Mouse (Mus musculus): Measurements from ENCODE around the gene Extl2.

The Extl2 gene

DNA sequence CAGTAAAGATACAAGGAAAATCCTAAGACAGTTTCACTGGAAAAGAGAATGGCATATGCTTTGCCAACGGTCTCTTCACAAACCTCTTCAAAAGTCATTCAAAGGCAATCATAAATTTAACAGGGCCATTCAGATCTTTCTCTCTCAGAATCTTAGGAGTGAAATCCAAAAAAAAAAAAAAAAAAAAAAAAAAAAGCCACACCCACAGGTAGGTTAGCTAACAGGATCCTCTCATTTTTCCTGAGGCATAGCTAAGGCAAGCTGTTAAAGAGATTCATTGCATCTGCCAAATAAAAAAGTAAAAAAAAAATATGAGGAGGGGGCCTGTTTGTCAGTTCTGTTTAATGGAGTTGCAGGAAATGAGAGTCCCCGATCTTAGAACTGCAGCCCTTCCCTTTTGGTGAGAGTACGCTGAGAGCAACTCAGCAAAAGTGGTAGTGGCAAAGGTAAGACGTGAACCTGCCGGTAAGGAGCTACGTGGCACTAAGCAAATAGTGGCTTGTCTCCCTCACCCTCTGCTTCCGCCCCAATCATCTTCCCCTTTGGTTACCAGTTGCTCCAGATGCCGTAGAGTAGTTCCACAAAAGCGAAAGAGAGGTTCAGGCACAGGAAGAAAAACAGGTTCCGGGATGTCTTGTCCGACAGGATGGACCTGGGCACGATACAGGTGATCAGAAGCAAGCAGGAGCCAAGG, 831 bp upstream of the Extl2 start:
- in situ Hi-C loops (cut with MboI, MseI): loop anchor here (25.0 kb wide), 1 partner anchor 506 kb away; the partner anchor contains the start of genes Dbt and Rtca

DNA sequence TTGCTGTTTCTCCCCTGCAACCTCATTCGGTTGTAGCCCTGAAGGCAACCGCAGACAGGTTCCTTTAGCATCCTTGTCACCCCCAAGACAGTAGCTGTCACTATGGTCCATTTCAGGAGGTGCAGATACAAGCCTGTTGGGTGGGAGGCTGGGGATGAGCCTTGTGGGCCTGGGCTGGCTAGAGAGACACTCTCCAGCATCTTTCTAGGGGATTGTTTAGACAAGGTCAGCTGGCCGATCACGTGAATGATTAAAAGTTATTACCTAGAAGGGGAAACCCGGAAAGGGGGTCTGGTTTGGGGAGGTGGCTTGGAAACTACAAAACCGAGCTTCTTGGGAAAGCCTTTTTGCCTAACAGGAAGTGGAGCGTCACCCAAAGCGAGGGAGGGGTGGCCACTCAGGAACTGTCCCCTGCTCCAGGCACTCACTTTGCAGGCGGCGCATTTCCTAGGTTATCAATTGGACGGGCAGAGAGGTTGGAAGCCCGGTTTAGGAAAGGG, 729 bp downstream of the Extl2 start:
- in situ Hi-C loops (cut with MboI, MseI): loop anchor here (25.0 kb wide), 1 partner anchor 504 kb away; the partner anchor contains the start of genes Dbt and Rtca

- in situ Hi-C loops (cut with MboI, MseI): loop anchor here (25.0 kb wide), 1 partner anchor 503 kb away; the partner anchor contains the start of genes Dbt and Rtca
Observed at GRCm38 (mm10) chr3:116009622-116010344, 2.5 kb downstream of the Extl2 start.

GRCm38 (mm10) chr3:116014901-116015300, 7.6 kb downstream of the Extl2 start:
- in situ Hi-C loops (cut with MboI, MseI): loop anchor here (25.0 kb wide), 1 partner anchor 497 kb away; the partner anchor contains the start of genes Dbt and Rtca

DNA sequence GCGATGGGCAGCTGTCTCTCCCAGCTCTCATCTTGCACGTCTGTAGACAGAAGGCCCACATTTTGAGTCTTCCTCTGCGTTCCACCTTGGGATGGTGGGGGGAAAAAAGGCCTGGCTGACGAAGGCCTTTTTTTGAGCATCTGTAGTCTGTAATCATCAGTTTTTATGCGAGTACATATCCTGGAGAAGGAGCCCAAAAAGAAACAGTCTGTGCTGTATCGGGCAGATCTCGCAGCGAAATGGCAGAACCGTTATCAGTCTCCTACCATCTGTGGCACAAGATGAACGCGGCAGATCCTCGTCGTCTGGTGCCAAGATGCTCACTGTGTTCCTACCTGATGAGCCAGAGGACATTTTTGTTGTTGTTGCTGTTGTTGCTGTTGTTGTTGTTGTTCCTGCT, 8.9 kb downstream of the Extl2 start:
- in situ Hi-C loops (cut with MboI, MseI): loop anchor here (25.0 kb wide), 1 partner anchor 496 kb away; the partner anchor contains the start of genes Dbt and Rtca

DNA sequence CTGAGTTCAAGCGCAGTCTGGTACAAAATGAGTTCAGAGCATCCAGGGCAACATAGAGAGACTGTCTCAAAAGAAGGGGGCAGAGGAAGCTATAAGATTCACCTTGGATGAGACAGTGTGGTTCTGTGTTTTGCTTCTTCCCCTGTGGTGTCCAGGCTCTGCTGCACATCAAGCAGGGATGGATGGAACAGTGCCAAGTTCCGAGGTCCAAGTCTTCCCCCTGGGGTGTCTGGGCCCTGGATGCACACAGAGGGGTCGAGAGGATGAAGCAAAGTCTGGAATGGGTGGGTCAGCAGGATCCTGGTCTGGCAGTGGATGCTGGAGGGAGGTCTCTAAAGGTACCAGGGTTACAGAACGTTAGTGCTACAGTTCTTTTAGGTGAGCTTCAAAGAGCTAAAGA, 11.3 kb downstream of the Extl2 start:
- in situ Hi-C loops (cut with MboI, MseI): loop anchor here (25.0 kb wide), 1 partner anchor 494 kb away; the partner anchor contains the start of genes Dbt and Rtca

DNA sequence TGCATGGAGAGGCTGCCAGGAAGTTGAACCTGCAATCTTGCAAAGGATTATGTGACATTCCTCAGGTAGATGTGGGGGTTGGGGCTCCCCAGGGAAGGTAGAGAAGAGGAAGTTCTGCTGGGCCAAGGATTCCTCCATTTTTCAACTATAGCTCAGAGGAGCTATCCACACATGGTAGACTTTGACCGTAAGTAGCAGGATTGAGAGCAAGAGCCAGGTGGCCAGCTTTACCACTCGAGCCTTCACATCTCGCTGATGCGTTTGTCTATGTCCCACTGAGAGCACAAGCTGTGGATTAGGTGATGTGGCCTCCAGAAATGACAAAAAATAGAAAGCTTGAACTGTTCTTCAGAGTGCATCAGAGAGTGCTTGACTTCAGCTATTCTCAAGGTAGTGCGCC, 11.9 kb downstream of the Extl2 start:
- in situ Hi-C loops (cut with MboI, MseI): loop anchor here (25.0 kb wide), 1 partner anchor 493 kb away; the partner anchor contains the start of genes Dbt and Rtca

GRCm38 (mm10) chr3:116024236-116024635, 17.0 kb downstream of the Extl2 start:
- in situ Hi-C loops (cut with MboI, MseI): loop anchor here (25.0 kb wide), 1 partner anchor 488 kb away; the partner anchor contains the start of genes Dbt and Rtca

DNA sequence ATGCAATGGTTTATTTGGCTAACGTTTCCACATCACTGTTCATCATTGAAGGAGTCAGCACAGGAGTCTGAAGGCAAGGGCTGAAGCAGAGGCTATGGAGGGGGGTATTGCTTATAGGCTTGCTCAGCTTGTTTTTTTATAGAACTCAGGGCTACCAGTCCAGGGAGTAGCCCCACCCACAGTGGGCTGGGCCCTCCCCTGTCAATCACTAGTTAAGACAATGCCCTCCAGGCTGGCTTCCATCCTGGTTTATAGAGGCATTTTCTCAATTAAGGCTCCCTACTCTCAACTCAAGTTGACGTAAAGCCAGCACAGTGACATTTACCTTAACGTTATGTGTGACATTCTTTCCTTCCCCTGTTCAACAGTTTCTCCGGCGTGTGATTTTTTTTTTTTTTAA, 17.4 kb downstream of the Extl2 start:
- in situ Hi-C loops (cut with MboI, MseI): loop anchor here (25.0 kb wide), 1 partner anchor 488 kb away; the partner anchor contains the start of genes Dbt and Rtca

DNA sequence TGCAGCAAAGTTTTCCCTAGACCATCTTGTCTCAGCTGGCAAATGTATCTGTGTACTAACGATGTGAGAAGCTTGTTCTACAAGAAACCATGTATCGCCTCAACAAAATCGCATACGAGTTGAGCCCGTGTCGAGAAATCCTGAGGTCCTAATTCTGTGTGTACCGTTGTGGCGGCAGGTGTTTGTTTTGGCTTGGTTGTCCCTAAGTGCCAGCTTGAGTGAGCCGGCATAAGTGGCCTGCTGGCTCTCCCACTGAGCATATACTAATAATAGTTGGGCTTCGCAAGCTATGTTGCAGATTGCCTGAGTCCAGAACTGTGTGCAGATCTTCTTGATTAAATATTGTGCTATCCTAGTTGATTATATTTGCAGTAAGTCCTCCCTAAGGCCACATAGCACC, 18.4 kb downstream of the Extl2 start:
- in situ Hi-C loops (cut with MboI, MseI): no loop called here

DNA sequence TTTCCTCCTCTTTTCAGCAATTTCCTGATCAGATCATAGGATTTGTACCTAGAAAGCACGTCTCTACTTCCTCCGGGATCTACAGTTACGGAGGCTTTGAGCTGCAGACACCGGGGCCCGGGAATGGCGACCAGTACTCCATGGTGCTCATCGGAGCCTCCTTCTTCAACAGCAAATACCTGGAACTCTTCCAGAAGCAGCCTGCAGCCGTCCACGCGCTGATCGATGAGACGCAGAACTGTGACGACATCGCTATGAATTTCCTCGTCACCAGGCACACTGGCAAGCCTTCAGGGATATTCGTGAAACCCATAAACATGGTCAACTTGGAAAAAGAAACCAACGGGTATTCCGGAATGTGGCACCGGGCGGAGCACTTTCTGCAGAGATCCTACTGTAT, 19.7 kb downstream of the Extl2 start:
- in situ Hi-C loops (cut with MboI, MseI): no loop called here

- in situ Hi-C loops (cut with MboI, MseI): loop anchor here (5.0 kb wide), 1 partner anchor 297 kb away; no protein-coding TSS in a partner anchor
Observed at GRCm38 (mm10) chr3:116030152-116030788, 23.0 kb downstream of the Extl2 start.

GRCm38 (mm10) chr3:116033218-116033870, 26.1 kb downstream of the Extl2 start:
- in situ Hi-C loops (cut with MboI, MseI): loop anchor here (5.0 kb wide), 1 partner anchor 294 kb away; no protein-coding TSS in a partner anchor

DNA sequence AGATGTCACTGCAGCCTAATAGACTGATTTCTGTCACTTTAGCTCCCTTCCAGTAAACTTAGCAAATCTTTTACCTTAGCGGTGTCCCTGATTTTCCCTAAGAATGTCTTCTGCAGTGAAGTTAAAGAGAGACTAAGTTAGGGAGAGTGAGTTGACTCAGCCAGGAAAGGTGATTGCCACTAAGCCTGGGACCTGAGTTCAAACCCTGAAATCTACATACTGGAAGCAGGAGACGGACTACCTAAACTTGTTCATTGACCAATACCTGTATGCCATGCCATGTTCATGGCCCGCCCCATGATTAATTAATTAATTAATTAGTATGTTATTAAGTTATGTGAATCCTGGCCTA, 26.6 kb downstream of the Extl2 start:
- in situ Hi-C loops (cut with MboI, MseI): loop anchor here (5.0 kb wide), 1 partner anchor 293 kb away; no protein-coding TSS in a partner anchor

- in situ Hi-C loops (cut with MboI, MseI): loop anchor here (10.0 kb wide), 1 partner anchor 204 kb away; no protein-coding TSS in a partner anchor
Observed at GRCm38 (mm10) chr3:116040776-116041175, 33.5 kb downstream of the Extl2 start.

DNA sequence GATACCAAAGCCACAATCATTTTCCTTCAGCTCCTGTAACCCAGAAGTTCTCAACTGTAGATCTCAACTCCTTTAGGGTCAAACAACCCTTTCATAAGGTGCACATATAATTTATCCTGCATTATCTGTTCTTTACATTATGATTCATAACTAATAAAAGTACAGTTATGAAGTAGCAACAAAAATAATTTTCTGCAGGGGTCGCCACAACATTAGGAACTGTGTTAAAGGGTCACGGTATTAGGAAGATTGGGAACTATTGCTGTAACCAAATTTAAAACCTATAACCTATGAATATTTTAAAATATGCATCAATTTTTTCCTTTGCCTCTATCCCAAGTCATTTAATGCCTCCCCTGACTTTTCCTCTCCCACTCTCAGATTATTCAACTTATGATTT, 38.7 kb downstream of the Extl2 start:
- in situ Hi-C loops (cut with MboI, MseI): loop anchor here (10.0 kb wide), 1 partner anchor 199 kb away; no protein-coding TSS in a partner anchor

DNA sequence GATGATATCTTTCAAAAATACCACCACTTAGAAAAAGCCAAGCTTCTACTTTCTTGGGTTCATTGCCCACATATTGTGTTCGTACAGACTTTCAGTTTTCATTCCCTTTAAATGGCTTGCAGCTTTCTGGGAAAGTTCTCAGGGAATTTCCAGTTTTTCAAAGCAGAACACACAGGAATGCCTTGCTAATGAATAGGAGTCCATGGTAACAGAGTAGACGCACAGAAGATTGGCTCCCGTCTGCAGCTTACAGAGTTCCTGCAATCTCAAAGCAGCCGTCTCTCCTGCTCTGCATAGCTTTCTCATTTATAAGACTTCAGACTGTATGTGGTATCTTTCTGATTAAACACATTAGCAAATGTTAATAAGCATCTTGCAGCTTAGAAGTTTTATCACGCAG, 39.8 kb downstream of the Extl2 start:
- in situ Hi-C loops (cut with MboI, MseI): loop anchor here (10.0 kb wide), 1 partner anchor 198 kb away; no protein-coding TSS in a partner anchor

- in situ Hi-C loops (cut with MboI, MseI): no loop called here
Observed at GRCm38 (mm10) chr3:116057078-116057477, 49.8 kb downstream of the Extl2 start.

DNA sequence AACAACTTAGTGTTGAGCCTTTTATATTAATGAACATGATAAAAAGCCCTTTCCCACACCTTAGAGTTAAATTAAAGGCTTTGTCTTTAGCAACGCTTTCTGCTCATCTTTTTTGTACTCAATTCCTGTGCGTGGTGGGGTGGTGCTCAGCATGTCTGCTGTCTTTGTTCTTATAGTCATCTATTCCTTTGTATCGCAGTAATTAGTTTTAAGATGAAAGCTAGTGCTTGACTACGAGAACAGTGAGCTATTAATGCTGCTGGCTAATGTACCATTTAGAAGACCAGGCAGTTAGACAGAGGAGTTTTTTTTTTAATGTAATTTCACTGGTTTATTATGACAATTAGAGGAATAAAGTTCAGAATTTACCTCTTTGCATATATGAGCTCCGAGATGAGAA, 53.1 kb downstream of the Extl2 start:
- in situ Hi-C loops (cut with MboI, MseI): no loop called here

GRCm38 (mm10) chr3:116062141-116062540, 54.9 kb downstream of the Extl2 start:
- in situ Hi-C loops (cut with MboI, MseI): no loop called here

DNA sequence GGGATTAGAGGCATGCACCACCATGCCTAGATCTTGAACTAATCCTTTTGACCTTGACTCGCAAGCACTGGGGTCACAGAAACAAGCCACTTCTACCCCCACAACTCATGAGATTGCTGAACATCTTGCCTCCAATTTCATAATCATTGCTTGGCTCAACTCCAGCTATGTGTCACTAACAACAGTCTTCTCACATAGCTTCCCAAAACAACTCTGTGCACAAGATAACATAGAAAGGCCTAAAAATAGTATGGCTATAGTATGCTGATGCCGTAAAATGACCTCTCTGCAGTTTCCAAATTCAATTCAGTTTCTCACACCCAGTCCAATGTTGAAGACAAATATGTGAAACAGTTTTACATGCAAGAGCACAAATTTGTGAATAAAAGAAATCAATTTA, 65.3 kb downstream of the Extl2 start:
- in situ Hi-C loops (cut with MboI, MseI): no loop called here

All from regulatory T cell (primary cell).